Mouse (Mus musculus) forebrain, embryonic 12.5 days (tissue): Measurements from ENCODE around the gene Lmod1. TPM values are rescaled to one million over a fixed set of nuclear protein-coding genes. Genes with fewer than 3 reads are reported as not detected.
"Not testable (repeated sequence)": the region's sequence is repeated elsewhere in the genome, so short reads cannot be mapped to it uniquely, and the experiment has no call there.

ENCODE experiments used
- ATAC-seq: fragments of 200-750 bp; cut with Nextera tagmentation; 2 replicates; pipeline ENCODE4 v1.8.0; 2017; ENCODE audit warnings: moderate TSS enrichment; ENCODE audit not compliant: low FRiP score
- H3K27ac ChIP-seq: fragments of 300-500 bp; sonication (generic); 2 replicates; pipeline ENCODE4 v1.5.1; 2016; ENCODE audit warnings: mild to moderate bottlenecking
- H3K27me3 ChIP-seq: fragments of 300-500 bp; sonication (generic); 2 replicates; pipeline ENCODE4 v1.6.1; 2016; ENCODE audit warnings: mild to moderate bottlenecking
- H3K36me3 ChIP-seq: fragments of 300-500 bp; sonication (generic); replicated peaks from 2 replicates; pipeline ENCODE4 v1.6.1; 2016; ENCODE audit warnings: mild to moderate bottlenecking
- H3K4me1 ChIP-seq: fragments of 300-500 bp; sonication (generic); 2 replicates; pipeline ENCODE4 v1.6.1; 2016
- H3K4me2 ChIP-seq: fragments of 300-500 bp; sonication (generic); 2 replicates; pipeline ENCODE4 v1.6.1; 2016; ENCODE audit warnings: mild to moderate bottlenecking, moderate library complexity
- H3K4me3 ChIP-seq: fragments of 300-500 bp; sonication (generic); replicated peaks from 2 replicates; pipeline ENCODE4 v1.5.1; 2016; ENCODE audit warnings: mild to moderate bottlenecking
- H3K9ac ChIP-seq: fragments of 300-500 bp; sonication (generic); 2 replicates; pipeline ENCODE4 v1.6.1; 2016; ENCODE audit warnings: mild to moderate bottlenecking
- H3K9me3 ChIP-seq: fragments of 300-500 bp; sonication (generic); 2 replicates; pipeline ENCODE4 v1.6.1; 2016
- WGBS: fragments of 180-500 bp; shearing (Covaris S2); methylation state at CpG from one replicate; pipeline ENCODE4 v1.1.7; 2016; 5-methylcytosine and 5-hydroxymethylcytosine counted together
- polyA plus RNA-seq: library from polyadenylated mRNA; unstranded; fragments of >200 nt; fragmentation: Nextera tagmentation; extraction: Ambion mirVana; gene quantifications from 2 replicates; pipeline ENCODE4 v1.2.1, GENCODE M21; 2016

Gene Lmod1
- polyA plus RNA-seq, 1 experiment from 2014 or later, result 0.49 TPM

GRCm38 (mm10) chr1:135381560-135381959 is 57.0 kb downstream of the Lmod1 start:
- H3K36me3 ChIP-seq, result peaks cover 49% of the 10 kb centered on the region
- WGBS, result 66% methylated on average over 6 of the region's 6 CpGs
- not testable (repeated sequence) for H3K4me3 ChIP-seq, H3K4me1 ChIP-seq, H3K9me3 ChIP-seq, H3K27ac ChIP-seq, H3K4me2 ChIP-seq, H3K27me3 ChIP-seq, H3K9ac ChIP-seq, ATAC-seq

DNA sequence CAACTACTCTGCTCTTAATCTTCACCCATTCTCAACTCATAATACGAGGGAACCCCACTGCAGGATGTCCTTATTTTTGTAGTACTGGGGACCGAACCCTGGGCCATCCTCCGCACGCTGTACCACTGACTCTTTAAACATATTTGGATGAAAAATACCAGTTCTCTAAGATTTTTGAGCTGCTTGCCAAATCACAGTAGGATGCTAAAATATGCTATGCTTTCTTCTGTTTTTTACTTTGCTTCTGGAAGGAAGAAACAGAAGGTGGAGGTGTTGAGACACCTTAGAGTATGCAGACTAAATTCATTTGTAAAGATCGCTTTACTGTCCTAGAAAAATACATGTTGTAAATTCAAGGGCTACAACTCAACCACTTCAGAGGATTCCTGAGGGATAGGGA is 59.6 kb downstream of the Lmod1 start:
- no peaks in the 10 kb centered on the region for H3K27me3 ChIP-seq
- H3K27ac ChIP-seq, result no peak overlapping the region
- WGBS, result 95% methylated on average over 5 of the region's 5 CpGs
- no peak overlapping the region for H3K9ac ChIP-seq
- ATAC-seq, result no peak
- no peaks in the 10 kb centered on the region for H3K9me3 ChIP-seq
- H3K4me2 ChIP-seq, result no peak overlapping the region
- peaks cover 75% of the 10 kb centered on the region for H3K36me3 ChIP-seq
- H3K4me3 ChIP-seq, result no peak overlapping the region
- H3K4me1 ChIP-seq, result no peaks in the 10 kb centered on the region

DNA sequence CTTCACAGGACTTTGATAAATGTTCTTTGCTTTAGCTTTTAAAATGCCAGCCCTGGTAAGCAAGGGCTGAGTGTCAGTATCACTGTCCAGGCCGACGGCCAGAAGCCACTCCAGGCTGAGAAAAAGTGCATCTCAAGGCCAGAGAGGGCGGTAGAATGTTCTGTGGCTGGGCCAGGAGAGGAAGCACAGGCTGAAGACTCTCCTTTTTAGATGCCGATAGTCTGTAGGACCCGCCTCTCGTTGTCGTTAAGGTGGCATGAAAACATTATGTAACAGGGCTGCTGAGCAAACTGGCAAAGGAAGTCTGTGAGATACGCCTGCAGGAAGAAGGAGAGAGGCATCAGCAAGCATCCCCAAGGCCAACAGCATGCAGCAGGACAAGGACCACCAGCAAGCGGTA is 60.6 kb downstream of the Lmod1 start:
- WGBS, result 93% methylated on average over 9 of the region's 9 CpGs
- peaks cover 85% of the 10 kb centered on the region for H3K36me3 ChIP-seq
- H3K27me3 ChIP-seq, result no peaks in the 10 kb centered on the region
- no peak overlapping the region for H3K9ac ChIP-seq
- H3K4me1 ChIP-seq, result no peaks in the 10 kb centered on the region
- H3K4me3 ChIP-seq, result no peak overlapping the region
- no peak for ATAC-seq
- H3K27ac ChIP-seq, result no peak overlapping the region
- no peaks in the 10 kb centered on the region for H3K9me3 ChIP-seq
- H3K4me2 ChIP-seq, result no peak overlapping the region

DNA sequence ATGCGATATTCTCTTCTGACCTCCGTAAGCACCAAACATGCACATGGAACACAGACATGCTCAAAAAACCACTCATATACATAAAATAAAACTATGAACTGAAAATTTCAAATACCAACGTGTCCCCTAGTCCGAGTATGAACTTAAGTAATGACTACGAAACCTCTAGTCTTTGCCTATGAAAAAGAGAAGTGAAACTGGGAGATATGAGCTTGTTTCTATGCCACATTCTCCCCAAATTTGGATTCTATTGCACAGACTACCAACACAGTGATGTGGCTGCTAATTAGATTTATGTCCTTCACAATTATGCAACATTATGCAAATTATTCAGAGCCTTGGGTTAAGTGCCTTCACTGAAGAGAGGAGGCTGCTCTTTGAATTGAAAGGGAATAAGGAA is 74.9 kb downstream of the Lmod1 start:
- Histone ChIP-seq H3K9ac (no peak overlapping the region), H3K36me3 (peaks cover 91% of the 10 kb centered on the region), H3K4me2 (no peak overlapping the region), H3K9me3 (no peaks in the 10 kb centered on the region), H3K4me1 (no peaks in the 10 kb centered on the region), H3K27me3 (no peaks in the 10 kb centered on the region), H3K4me3 (no peak overlapping the region), H3K27ac (no peak overlapping the region)
- WGBS, result 97% methylated on average over 5 of the region's 5 CpGs
- ATAC-seq, result no peak

DNA sequence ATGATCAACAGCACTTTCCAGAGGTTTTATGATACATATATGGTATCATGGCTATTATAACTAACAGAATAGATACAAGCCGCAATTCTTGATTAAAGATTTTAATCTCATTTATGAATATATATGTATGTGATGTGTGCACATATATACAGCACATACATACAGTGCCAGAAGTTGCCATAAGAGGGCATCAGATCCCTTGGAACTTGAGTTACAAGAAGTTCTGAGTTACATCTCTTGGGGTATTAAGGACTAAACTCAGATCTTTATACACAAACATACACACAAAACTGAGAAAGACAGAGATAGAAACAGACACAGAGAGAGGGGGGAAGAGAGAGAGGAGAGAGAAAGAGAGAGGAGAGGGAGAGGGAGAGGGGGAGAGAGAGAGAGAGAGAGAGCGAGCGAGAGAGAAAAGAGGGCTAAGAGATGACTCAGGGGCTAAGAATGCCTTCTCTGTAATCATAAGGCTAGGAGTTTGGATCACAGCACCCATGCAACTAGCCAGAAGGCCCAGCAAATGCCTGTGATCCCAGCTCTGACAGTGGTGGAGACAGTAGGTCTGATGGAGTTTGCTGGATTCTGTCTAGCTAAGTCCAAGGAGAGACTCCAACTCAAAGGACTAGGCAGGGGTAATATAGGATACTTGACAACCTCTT is 77.0 kb downstream of the Lmod1 start:
- H3K4me3 ChIP-seq, result no peak overlapping the region
- H3K9me3 ChIP-seq, result no peaks in the 10 kb centered on the region
- no peaks in the 10 kb centered on the region for H3K4me1 ChIP-seq
- H3K27ac ChIP-seq, result no peak overlapping the region
- H3K9ac ChIP-seq, result no peak overlapping the region
- H3K27me3 ChIP-seq, result no peaks in the 10 kb centered on the region
- no peak overlapping the region for H3K4me2 ChIP-seq
- WGBS, result 95% methylated on average over 3 of the region's 3 CpGs
- peaks cover 92% of the 10 kb centered on the region for H3K36me3 ChIP-seq
- ATAC-seq, result no peak

DNA sequence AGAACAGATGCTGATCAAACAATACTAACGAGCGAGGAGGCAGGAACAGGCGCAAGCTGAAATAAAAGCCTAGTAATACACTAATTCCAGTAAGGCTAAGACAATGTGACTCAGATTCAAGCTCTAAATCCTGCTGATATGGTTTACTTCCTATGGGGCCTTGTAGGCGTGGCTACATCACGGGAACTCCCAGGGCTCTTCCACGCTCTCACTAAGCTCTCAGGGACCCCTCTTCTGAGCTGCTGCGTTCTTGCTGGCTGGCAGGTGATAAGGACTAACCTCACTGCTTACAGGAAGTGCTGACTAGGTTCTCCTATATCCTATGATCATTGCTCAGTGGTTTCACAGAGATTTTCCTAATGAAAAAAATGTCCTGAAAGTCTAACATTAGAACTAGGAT is 80.7 kb downstream of the Lmod1 start:
- 74% methylated on average over 7 of the region's 7 CpGs for WGBS
- Histone ChIP-seq H3K36me3 (peaks cover 96% of the 10 kb centered on the region), H3K27me3 (no peaks in the 10 kb centered on the region), H3K4me2 (no peak overlapping the region), H3K9me3 (no peaks in the 10 kb centered on the region), H3K9ac (no peak overlapping the region), H3K27ac (no peak overlapping the region), H3K4me1 (no peaks in the 10 kb centered on the region), H3K4me3 (no peak overlapping the region)
- ATAC-seq, result no peak

- H3K9me3 ChIP-seq, result no peaks in the 10 kb centered on the region
- ATAC-seq, result no peak
- no peak overlapping the region for H3K9ac ChIP-seq
- WGBS, result 95% methylated on average over 4 of the region's 4 CpGs
- H3K36me3 ChIP-seq, result peaks cover 91% of the 10 kb centered on the region
- H3K27me3 ChIP-seq, result no peaks in the 10 kb centered on the region
- H3K4me3 ChIP-seq, result no peak overlapping the region
- no peak overlapping the region for H3K27ac ChIP-seq
- H3K4me2 ChIP-seq, result no peak overlapping the region
- H3K4me1 ChIP-seq, result no peaks in the 10 kb centered on the region
Measured at GRCm38 (mm10) chr1:135408973-135409372, 84.4 kb downstream of the Lmod1 start.

DNA sequence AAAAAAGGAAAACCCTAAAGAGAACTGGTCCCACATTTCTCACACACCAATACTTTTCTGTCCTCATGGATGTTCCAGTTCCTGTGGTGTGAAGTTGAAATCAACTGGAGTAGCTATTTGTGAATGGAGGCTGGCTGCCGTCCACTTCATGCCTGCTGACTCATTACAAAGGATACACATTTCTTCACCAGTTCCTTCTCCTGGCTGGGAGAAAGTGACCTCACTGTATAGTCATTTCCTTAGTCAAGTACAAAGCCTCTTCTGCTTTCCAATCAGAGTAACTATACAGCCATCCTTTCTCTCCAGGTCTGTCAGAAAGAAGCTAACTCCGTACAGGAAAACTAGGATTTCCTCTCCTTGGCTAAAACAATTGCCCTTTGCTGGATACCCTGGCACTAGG is 86.4 kb downstream of the Lmod1 start:
- Histone ChIP-seq H3K27ac (no peak overlapping the region), H3K27me3 (no peaks in the 10 kb centered on the region), H3K4me1 (no peaks in the 10 kb centered on the region), H3K4me2 (no peak overlapping the region), H3K9me3 (no peaks in the 10 kb centered on the region), H3K36me3 (peaks cover 90% of the 10 kb centered on the region), H3K9ac (no peak overlapping the region), H3K4me3 (no peak overlapping the region)
- WGBS, result 84% methylated on average over 2 of the region's 2 CpGs
- ATAC-seq, result no peak

DNA sequence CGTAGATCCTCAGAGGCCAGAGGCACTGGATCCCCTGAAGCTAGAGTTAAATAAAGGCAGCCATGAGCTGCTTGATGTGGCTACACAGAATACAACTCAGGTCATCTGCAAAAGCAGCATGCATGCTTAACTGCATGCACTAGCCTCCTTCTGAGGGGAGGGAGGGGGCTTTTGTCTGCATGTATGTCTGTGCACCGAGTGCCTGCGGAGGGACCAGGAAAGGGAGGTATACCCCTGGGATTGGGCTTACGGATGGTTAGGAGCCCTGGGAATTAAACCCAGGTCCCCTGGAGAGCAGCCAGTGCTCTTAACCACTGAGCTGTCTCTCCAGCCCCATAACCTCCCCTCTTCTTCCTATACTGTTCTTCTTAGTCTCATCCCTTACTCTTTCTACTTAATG is 87.5 kb downstream of the Lmod1 start:
- 93% methylated on average over 4 of the region's 4 CpGs for WGBS
- no peaks in the 10 kb centered on the region for H3K27me3 ChIP-seq
- ATAC-seq, result no peak

GRCm38 (mm10) chr1:135413996-135414395 is 89.4 kb downstream of the Lmod1 start:
- Histone ChIP-seq H3K4me2 (no peak overlapping the region), H3K9ac (no peak overlapping the region), H3K27me3 (no peaks in the 10 kb centered on the region), H3K4me3 (no peak overlapping the region), H3K9me3 (no peaks in the 10 kb centered on the region), H3K36me3 (peaks cover 93% of the 10 kb centered on the region), H3K27ac (no peak overlapping the region), H3K4me1 (no peaks in the 10 kb centered on the region)
- no peak for ATAC-seq

More for the DNA sequence above, 87.5 kb downstream of the Lmod1 start:
- no peak overlapping the region for H3K4me2 ChIP-seq
- H3K9me3 ChIP-seq, result no peaks in the 10 kb centered on the region
- peaks cover 92% of the 10 kb centered on the region for H3K36me3 ChIP-seq
- H3K9ac ChIP-seq, result no peak overlapping the region
- H3K4me1 ChIP-seq, result no peaks in the 10 kb centered on the region
- H3K27ac ChIP-seq, result no peak overlapping the region
- no peak overlapping the region for H3K4me3 ChIP-seq

Other genes with a start within 250 kb of the Lmod1 start
- gene Lgr6, start 219.5 kb upstream of the Lmod1 start, polyA plus RNA-seq, result 0.36 and 0.42 TPM in 2 replicates
- gene Ptpn7, start 192.1 kb upstream of the Lmod1 start, polyA plus RNA-seq, result 0.78 and 1.0 TPM in 2 replicates
- gene Arl8a, start 178.0 kb upstream of the Lmod1 start, polyA plus RNA-seq, result 113 and 119 TPM in 2 replicates
- gene Gpr37l1, start 157.1 kb upstream of the Lmod1 start, polyA plus RNA-seq, result not detected in 2 replicates
- 1.3 TPM in 2 replicates for gene Elf3, start 66.2 kb upstream of the Lmod1 start, polyA plus RNA-seq
- gene Rnpep, start 40.7 kb upstream of the Lmod1 start, polyA plus RNA-seq, result 93.0 and 97.7 TPM in 2 replicates
- 142 and 159 TPM in 2 replicates for gene Timm17a, start 11.0 kb upstream of the Lmod1 start, polyA plus RNA-seq
- 67.3 and 70.6 TPM in 2 replicates for gene Shisa4, start 50.4 kb downstream of the Lmod1 start, polyA plus RNA-seq
- 198 and 214 TPM in 2 replicates for gene Ipo9, start 105.7 kb downstream of the Lmod1 start, polyA plus RNA-seq